Mouse (Mus musculus): ENCODE measurements at regions not wholly inside any gene's neighbourhood (a gene's known extent, or its start where the extent isn't known, plus 50 kb on each side); places are given as distances from the start of the nearest gene placed in this dataset.

DNA sequence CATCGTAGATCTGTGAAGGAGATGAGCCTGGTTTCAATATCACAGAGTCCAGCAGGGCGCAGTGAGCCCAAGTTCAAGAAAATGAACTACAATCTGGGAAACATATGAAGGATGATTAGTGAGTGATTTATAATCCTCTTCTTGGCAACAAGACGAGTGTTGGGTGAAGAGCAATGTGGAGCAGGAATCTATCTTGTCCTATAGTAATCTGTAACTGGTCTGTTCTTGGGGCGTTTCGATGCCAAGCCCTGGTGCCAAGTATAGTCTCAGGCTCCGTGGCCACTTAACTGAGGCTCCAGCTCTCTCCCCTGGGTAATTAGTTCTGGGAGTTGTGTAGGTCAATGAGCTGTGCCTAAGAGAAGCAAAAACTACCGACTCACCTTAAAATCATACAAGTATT is 154.4 kb upstream of the Gorab start:
- DNase-seq (ENCODE audit: low spot score): no peak

DNA sequence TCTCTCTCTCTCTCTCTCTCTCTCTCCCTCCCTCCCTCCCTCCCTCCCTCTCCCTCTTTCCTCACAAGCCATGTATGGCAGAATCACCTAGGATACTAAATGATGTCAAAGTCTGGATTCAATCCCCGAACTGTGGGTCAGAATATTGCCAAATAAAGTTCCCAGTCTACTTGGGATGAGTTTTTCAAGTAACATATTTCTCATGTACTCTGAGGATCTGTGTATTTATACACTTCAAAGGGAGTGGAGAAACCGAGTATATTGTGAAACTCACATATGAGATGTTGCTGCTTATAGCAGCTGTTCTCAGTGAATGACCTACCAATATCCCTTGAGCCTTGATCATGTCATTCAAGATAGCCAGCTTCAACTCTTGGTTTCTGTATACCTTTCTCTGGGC is 151.7 kb upstream of the Gorab start:
- DNase-seq (ENCODE audit: low spot score): no peak

DNA sequence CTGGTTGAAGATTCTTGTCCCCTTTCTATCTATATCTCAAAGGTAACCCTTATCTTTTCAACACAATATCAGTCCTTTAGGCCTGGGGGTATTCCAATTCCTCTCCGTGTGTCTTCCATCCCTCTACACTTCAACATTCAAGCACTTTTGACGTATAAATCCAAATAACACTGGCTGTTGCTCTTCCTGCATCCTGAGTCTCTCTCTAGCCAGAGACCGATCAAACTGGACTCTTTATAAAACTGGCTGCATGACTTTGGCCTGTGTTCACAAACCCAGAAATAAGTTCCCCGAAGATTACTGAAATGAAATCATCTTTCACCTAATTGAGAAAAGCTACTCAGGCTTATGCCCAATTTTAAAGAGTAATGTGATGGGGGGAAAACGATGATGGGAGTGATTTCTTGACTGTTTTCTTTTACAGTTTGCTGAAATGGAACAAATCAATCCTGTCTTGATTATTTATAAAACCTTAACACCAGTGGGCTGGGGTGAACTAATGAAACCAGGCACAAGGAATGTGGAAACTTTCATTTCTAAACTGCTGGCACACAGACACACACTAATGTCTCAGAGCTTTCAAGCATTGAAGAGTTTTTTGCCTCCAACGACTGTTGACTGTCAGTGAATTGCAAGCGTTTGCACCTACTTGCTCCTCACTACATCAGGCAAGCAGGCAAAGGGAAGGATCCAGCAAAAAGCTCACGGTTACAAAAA is 135.5 kb upstream of the Gorab start:
- DNase-seq (ENCODE audit: low spot score): no peak

DNA sequence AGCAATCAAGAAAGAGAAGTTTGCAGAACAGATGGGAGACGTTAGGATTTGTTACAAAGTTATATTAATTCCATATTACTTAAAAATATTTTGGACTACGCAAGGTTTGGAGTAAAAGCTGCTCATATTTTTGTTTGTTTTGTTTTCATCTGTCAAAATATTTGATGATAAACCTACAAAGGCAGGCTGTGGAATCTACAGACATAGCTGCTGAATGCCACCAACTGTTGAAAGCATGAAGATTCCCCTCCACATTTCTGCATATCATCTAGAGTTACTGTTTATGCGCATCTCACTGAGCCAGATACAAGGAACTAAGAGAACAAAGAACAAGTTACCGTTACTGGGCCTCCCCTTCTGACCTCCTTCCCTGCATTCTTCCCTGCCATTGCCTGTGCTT is 127.1 kb upstream of the Gorab start:
- no peak for DNase-seq (ENCODE audit: low spot score)

DNA sequence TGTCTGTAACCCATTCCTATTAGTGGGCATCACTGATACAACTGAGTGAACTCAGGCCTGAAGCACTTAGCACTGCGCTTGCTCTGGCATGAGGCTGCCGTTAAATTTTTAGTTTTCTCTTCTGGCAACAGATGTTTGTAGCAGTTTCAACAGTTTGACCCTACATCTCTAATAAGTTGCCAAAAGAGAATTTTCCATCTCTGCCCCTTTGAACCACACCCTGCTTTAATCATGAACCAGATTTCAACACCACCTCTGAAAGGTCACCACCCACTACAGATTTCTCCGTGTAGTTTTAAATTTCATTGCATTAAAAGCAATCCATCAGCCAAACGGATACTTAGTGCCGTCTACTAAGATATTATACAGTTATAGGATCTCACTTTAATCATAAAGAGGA is 114.5 kb upstream of the Gorab start:
- DNase-seq (ENCODE audit: low spot score): no peak

DNA sequence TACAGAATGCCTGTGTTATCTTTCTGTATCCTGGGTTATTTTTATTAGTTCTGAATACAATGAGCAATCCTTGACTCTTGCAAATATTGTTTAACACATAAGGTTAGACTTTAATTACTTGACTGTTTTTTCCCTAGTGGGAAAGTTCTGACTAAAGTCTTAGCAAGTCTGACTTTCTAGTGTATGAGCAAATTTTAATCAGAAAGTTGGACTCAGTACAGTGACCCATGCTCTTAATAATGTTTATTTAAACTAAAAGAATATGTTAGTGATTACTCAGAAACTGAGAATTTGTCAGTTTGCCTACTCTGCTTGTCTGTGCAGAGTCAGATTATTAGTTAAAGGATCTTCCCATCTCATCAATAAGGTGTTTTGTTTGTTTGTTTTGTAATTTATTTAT is 109.4 kb upstream of the Gorab start:
- no peak for DNase-seq (ENCODE audit: low spot score)

DNA sequence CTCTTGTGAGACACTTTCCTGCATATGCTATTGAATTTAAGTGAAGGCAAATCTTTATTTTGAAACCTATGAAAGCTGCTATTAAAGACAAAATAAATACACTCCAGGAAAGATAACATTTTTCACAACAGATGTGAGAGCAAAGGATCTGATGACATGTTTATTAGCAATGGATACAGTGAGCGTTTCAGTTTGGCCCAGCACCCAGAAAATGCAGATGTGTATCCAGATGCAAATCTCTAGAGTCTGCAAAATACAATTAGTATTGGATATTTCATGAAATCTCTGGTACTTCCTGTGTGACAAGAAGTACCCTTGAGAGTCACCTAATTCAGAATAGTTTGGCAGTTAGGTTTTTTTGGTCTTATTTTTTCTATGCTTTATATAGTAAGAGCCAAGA is 108.5 kb upstream of the Gorab start:
- DNase-seq (ENCODE audit: low spot score): no peak

DNA sequence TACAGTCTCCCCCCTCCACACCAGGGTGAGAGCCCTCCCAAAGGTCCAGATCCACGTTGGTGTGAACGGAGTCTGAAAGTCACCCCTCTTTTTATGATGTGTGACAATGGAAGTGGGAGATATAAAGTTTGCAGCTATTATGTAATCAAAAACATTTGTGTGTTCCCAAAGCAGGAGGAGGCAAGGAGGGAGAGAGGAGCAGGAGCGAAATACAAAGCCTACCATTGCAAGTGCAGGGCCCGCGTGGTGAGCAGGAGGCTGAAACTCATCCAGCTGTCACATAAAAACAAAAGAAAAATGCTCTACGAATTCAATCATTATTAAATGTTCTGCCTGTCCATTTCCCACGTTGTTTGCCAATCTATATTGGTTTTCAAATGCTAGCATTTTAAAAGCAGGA is 101.6 kb upstream of the Gorab start:
- DNase-seq (ENCODE audit: low spot score): no peak

DNA sequence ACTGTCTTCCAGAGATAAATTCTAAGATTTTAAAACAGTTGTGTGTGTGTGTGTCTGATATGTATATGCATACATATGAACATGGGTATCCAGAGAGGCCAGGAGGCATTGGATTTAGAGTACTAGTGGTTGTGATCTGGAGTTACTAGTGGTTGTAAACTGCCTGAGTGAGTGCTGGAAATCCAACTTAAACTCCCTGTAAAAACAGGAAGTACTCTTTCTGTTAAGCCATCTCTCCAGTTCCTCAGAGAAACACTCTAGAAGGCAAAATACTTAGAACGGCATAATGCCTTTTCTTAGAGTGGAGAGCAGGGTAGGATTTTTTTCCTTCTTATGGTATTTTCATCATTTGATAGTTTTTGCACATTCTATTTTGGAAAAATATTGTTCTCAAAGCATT is 99.1 kb upstream of the Gorab start:
- no peak for DNase-seq (ENCODE audit: low spot score)

DNA sequence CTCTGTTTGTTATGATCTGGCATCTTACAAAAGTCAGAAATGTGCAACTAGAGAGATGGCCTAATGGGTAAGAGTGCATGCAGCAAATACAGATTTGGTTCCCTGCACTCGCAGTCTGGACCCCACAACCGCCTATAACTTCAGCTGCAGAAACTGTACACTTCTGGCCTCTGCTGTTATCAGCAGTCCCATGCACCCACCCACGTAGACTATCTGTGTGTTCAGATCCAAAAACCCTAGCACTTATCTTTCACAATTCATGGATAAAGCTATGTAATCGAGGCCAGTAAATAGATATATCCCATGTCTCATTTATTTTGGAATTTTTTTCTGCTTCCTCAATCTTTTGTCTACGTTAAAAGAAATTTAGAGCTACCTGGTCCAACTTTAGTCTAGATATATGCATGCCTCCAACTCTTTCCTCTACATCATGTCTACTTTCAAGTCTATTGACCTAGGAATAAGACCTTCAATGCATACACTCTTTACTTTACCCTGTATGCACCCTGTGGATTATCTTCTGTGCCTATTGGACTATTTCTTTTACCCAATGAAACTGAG is 95.0 kb upstream of the Gorab start:
- DNase-seq (ENCODE audit: low spot score): no peak

DNA sequence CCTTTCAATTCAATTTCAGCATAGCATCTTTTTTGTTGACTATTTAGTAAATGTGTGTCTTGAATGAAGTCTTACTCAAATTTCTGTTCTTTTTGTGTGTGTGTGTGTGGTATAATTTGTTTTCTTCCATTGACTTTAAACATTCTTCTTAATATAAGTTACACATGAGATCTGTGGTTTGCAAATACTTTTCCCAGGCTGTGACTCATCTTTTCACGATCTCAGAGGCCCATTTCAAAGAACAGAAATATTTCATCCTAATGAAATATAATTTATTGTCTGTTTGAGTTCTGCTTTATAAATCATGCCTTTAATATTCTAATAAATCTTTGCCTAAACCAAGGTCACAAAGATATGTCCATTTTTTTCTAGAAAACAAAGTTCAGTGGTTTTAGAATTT is 92.9 kb upstream of the Gorab start:
- no peak for DNase-seq (ENCODE audit: low spot score)

DNA sequence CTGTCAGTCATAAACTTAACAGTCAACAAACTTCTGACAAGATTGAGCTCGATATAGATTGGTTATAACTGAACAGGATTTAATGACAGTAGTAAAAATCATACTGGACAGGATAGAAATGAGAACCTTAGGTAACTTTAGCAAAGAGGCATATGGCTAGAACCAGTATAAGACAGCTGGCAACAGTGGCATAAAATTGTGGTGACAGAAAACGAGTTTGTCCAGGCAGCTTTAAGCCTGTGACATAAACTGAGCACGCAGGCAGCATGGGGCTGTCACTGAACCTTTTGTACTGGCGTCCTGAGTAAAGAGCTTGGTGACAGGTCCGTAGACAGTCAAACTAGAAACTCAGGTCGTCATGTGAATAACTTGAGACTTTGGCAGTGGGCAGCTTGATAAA is 85.1 kb upstream of the Gorab start:
- no peak for DNase-seq (ENCODE audit: low spot score)

DNA sequence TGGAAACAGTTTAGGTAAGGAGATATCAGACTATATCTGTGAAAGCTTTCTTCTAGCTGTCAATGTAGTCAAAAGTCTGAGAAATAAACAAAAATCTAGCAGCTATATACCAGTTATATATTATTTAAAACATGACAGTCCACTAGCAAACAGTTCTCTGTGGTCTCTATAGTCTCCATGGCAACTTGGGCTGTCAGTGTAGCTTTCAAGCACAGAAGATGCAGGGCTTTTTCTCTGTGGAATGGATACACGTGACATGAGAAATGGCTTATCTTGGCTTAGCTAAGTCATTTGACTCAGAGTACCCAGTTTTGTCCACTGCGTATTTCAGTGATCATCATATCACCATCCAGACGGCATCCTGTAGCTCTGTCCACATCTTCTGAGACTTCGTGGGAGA is 84.6 kb upstream of the Gorab start:
- no peak for DNase-seq (ENCODE audit: low spot score)

DNA sequence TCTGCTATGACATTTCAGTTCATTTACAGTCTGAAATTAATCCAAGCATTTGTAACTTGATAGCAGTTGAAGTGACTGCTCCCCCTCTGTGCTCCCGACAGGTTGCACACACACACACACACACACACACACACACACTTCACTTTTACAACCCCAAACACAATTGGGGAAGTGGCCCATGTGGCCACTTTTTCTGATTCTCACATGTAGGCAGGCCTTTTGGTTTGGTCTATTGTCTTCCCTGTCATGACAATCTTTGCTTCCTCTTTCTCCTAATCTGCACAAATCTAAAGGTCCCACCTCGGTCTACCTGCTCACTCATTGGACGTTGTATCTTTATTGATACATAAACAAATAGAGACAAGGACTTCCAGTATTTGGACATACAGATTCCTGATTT is 79.6 kb upstream of the Gorab start:
- DNase-seq (ENCODE audit: low spot score): no peak

DNA sequence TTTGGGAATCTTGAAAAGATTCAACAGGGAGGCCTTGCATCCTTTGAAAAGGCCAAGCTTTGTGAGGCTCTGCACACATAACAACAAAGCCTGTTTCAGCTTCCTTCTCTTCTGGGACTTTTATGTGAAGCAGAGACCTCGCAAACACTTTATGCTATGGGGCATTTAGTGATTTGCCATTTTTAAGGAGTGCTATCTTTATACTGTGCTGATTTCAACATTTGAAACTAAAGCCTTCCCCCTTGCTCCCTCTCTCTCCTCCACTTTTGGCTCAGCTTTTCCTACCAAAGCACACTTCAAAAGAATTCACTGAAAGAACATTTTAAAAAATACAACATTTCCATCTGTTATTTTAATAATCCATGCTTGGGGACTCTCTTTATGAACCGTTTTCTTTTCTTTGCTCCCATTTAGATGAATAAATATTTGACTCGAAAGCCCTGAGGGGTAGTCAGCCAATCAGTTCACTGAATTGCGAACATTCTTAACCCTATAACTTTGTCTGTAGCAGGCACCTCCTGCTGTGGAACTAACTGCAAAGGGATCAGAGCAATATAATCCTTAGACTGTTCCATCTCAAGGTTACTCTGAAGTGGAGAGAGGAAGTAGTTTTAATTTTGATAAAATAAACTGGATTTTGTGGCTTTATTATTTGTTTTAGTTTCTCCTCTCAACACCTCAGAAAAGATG is 74.2 kb upstream of the Gorab start:
- no peak for DNase-seq (ENCODE audit: low spot score)

DNA sequence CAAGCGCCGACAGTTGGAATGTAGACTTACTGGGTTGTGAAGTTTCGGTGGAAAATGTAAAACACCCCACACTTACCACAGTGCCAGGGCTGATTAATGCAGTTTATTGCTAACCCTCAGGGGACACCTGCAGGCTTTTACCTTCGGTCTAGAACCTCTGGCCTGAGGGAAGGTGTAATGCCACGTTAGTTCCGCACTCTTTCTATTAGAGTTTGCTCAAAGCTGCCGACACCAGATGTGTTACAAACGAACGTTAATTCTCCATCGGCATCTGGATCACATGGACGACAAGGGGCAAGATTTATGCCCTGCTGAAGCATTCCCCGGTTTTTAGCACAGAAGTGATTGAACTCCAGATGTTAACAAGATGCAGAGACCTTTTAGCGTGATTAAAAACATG is 57.7 kb upstream of the Gorab start:
- DNase-seq (ENCODE audit: low spot score): no peak

DNA sequence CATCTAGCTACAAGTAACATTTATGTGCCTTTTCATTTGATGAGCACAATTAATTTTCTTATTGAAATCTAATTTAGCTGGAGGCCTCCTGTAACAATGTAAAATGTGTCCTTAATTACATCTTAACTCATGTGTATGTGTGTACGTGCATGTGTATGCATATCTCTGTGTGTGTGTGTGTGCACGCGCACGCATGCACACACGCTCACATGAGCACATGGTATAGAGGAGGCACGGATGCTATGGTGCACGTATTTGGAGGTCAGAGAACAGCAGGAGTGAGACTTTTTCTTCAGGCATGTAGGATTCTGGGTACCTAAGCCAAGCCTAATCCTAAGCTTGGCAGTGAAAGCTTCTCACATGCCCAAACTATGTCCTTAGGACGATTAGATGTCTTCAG is 52.9 kb upstream of the Gorab start:
- no peak for DNase-seq (ENCODE audit: low spot score)

Measured in testis, postnatal 14 days (tissue).